Mouse (Mus musculus): Measurements from ENCODE around the gene Gm10134. TPM values are rescaled to one million over a fixed set of nuclear protein-coding genes. Genes with fewer than 3 reads are reported as not detected.
"Not testable (repeated sequence)": the region's sequence is repeated elsewhere in the genome, so short reads cannot be mapped to it uniquely, and the experiment has no call there.

Gm10134 gene
- total RNA-seq (2021), result 1 to 10 TPM; 1.8 to 3.1 TPM

GRCm38 (mm10) chr2:28505795-28506194, at the start of gene Gm10134:
Gene Gm10134, plus strand, starts transcription at chr2:28506095.
- DNase-seq (ENCODE audit: extremely low spot score in 1 of 2, low spot score in 2 of 2), result peak in 1 of 2 experiments; percentile 8
- intact Hi-C loops (cut with DNase I), result no loop called here

- intact Hi-C loops (cut with DNase I), result no loop called here
- DNase-seq (ENCODE audit: extremely low spot score in 1 of 2, low spot score in 2 of 2), result no peak
These were observed 49.3 kb upstream of the Gm10134 start for GRCm38 (mm10) chr2:28456616-28457015.

- DNase-seq (ENCODE audit: extremely low spot score in 1 of 2, low spot score in 2 of 2), result peak in 1 of 2 experiments; percentile 69
- intact Hi-C loops (cut with DNase I), result no loop called here
These were observed 42.0 kb upstream of the Gm10134 start for GRCm38 (mm10) chr2:28463919-28464318.

GRCm38 (mm10) chr2:28464919-28465318, 41.0 kb upstream of the Gm10134 start:
- no peak for DNase-seq (ENCODE audit: extremely low spot score in 1 of 2, low spot score in 2 of 2)
- intact Hi-C loops (cut with DNase I), result no loop called here

GRCm38 (mm10) chr2:28465836-28466518, 39.9 kb upstream of the Gm10134 start, which contains the start of gene 1700007K13Rik:
Gene 1700007K13Rik, minus strand, starts transcription at chr2:28466332.
- DNase-seq (ENCODE audit: extremely low spot score in 1 of 2, low spot score in 2 of 2), result peak; percentile 58 to 81
- intact Hi-C loops (cut with DNase I), result no loop called here

- intact Hi-C loops (cut with DNase I), result no loop called here
- peak; percentile 74 to 92 for DNase-seq (ENCODE audit: extremely low spot score in 1 of 2, low spot score in 2 of 2)
These were observed 37.9 kb upstream of the Gm10134 start, which contains the start of gene Mrps2 for GRCm38 (mm10) chr2:28467860-28468485. Gene Mrps2, plus strand, starts transcription at chr2:28468066.

- no peak for DNase-seq (ENCODE audit: extremely low spot score in 1 of 2, low spot score in 2 of 2)
- intact Hi-C loops (cut with DNase I), result no loop called here
These were observed 37.2 kb upstream of the Gm10134 start for GRCm38 (mm10) chr2:28468486-28469225.

GRCm38 (mm10) chr2:28469461-28469860, 36.4 kb upstream of the Gm10134 start:
- intact Hi-C loops (cut with DNase I), result no loop called here
- DNase-seq (ENCODE audit: extremely low spot score in 1 of 2, low spot score in 2 of 2), result no peak

GRCm38 (mm10) chr2:28470591-28470990, 35.3 kb upstream of the Gm10134 start:
- DNase-seq (ENCODE audit: extremely low spot score in 1 of 2, low spot score in 2 of 2), result no peak
- intact Hi-C loops (cut with DNase I), result no loop called here

- DNase-seq (ENCODE audit: extremely low spot score in 1 of 2, low spot score in 2 of 2); intact Hi-C loops (cut with DNase I): not testable (repeated sequence)
These were observed 33.9 kb upstream of the Gm10134 start for GRCm38 (mm10) chr2:28472011-28472410.

GRCm38 (mm10) chr2:28477993-28478392, 27.9 kb upstream of the Gm10134 start:
- DNase-seq (ENCODE audit: extremely low spot score in 1 of 2, low spot score in 2 of 2); intact Hi-C loops (cut with DNase I): not testable (repeated sequence)

GRCm38 (mm10) chr2:28479208-28480204, 26.4 kb upstream of the Gm10134 start:
- peak in 1 of 2 experiments; percentile 64 for DNase-seq (ENCODE audit: extremely low spot score in 1 of 2, low spot score in 2 of 2)
- intact Hi-C loops (cut with DNase I), result no loop called here

- DNase-seq (ENCODE audit: extremely low spot score in 1 of 2, low spot score in 2 of 2), result no peak
- intact Hi-C loops (cut with DNase I), result no loop called here
These were observed 22.0 kb upstream of the Gm10134 start for GRCm38 (mm10) chr2:28483861-28484260.

GRCm38 (mm10) chr2:28494521-28494920, 11.4 kb upstream of the Gm10134 start:
- intact Hi-C loops (cut with DNase I), result no loop called here
- no peak for DNase-seq (ENCODE audit: extremely low spot score in 1 of 2, low spot score in 2 of 2)

GRCm38 (mm10) chr2:28495207-28495756, 10.6 kb upstream of the Gm10134 start:
- DNase-seq (ENCODE audit: extremely low spot score in 1 of 2, low spot score in 2 of 2), result peak in 1 of 2 experiments; percentile 65
- intact Hi-C loops (cut with DNase I), result no loop called here

GRCm38 (mm10) chr2:28495801-28496595, 9.9 kb upstream of the Gm10134 start:
- no peak for DNase-seq (ENCODE audit: extremely low spot score in 1 of 2, low spot score in 2 of 2)
- intact Hi-C loops (cut with DNase I), result no loop called here

GRCm38 (mm10) chr2:28496671-28497070, 9.2 kb upstream of the Gm10134 start, which contains the start of gene Gbgt1:
Gene Gbgt1, plus strand, starts transcription at chr2:28496891.
- intact Hi-C loops (cut with DNase I), result no loop called here
- no peak for DNase-seq (ENCODE audit: extremely low spot score in 1 of 2, low spot score in 2 of 2)

Data from left cerebral cortex, postnatal 10 days (tissue).